Mouse (Mus musculus): ENCODE results near the gene Dph3. TPM values are rescaled to one million over a fixed set of nuclear protein-coding genes. Genes with fewer than 3 reads are reported as not detected.

The Dph3 gene
- polyA plus RNA-seq, 1 experiment from 2014 or later = 88.1 TPM

GRCm38 (mm10) chr14:32042108-32042507 lies 43.4 kb downstream of the Dph3 start:
- no peaks in the 10 kb centered on the region for H3K4me1 ChIP-seq (ENCODE audit: insufficient read depth, low read length)
- no peak overlapping the region for H3K27ac ChIP-seq (ENCODE audit: low read length)
- WGBS = 14% methylated on average over 5 of the region's 5 CpGs
- no peaks in the 10 kb centered on the region for H3K9me3 ChIP-seq (ENCODE audit: low read length)
- H3K9ac ChIP-seq (replicated peaks; ENCODE audit: low read length) = no peak overlapping the region
- no peaks in the 10 kb centered on the region for H3K27me3 ChIP-seq (ENCODE audit: insufficient read depth, low read length)
- H3K4me3 ChIP-seq (ENCODE audit: low read length) = no peak overlapping the region
- no peaks in the 10 kb centered on the region for H3K36me3 ChIP-seq (ENCODE audit: insufficient read depth, low read length)
- no peak for ATAC-seq (ENCODE audit: low FRiP score, low TSS enrichment)
- no peak overlapping the region for H3K4me2 ChIP-seq (replicated peaks; ENCODE audit: low read depth, low read length)

- Histone ChIP-seq H3K4me2 (replicated peaks; ENCODE audit: low read depth, low read length) (no peak overlapping the region), H3K36me3 (ENCODE audit: insufficient read depth, low read length) (no peaks in the 10 kb centered on the region), H3K27ac (ENCODE audit: low read length) (no peak overlapping the region), H3K4me1 (ENCODE audit: insufficient read depth, low read length) (no peaks in the 10 kb centered on the region), H3K27me3 (ENCODE audit: insufficient read depth, low read length) (no peaks in the 10 kb centered on the region), H3K9me3 (ENCODE audit: low read length) (no peaks in the 10 kb centered on the region), H3K9ac (replicated peaks; ENCODE audit: low read length) (no peak overlapping the region), H3K4me3 (ENCODE audit: low read length) (no peak overlapping the region)
- whole genome bisulfite sequencing = 88% methylated on average over 8 of the region's 8 CpGs
- ATAC-seq (ENCODE audit: low FRiP score, low TSS enrichment) = no peak
Measured at GRCm38 (mm10) chr14:32037661-32038252, 47.8 kb downstream of the Dph3 start.

- no peak for ATAC-seq (ENCODE audit: low FRiP score, low TSS enrichment)
- Histone ChIP-seq H3K4me1 (ENCODE audit: insufficient read depth, low read length) (no peaks in the 10 kb centered on the region), H3K27ac (ENCODE audit: low read length) (no peak overlapping the region), H3K4me2 (replicated peaks; ENCODE audit: low read depth, low read length) (no peak overlapping the region), H3K9me3 (ENCODE audit: low read length) (no peaks in the 10 kb centered on the region), H3K27me3 (ENCODE audit: insufficient read depth, low read length) (no peaks in the 10 kb centered on the region), H3K36me3 (ENCODE audit: insufficient read depth, low read length) (no peaks in the 10 kb centered on the region), H3K9ac (replicated peaks; ENCODE audit: low read length) (no peak overlapping the region), H3K4me3 (ENCODE audit: low read length) (no peak overlapping the region)
- WGBS = 79% methylated on average over 5 of the region's 5 CpGs
Measured at GRCm38 (mm10) chr14:32036482-32036881, 49.0 kb downstream of the Dph3 start.

GRCm38 (mm10) chr14:32032522-32032921 lies 53.0 kb downstream of the Dph3 start:
- WGBS = 8% methylated on average over 4 of the region's 4 CpGs

More at GRCm38 (mm10) chr14:32032522-32032921, 53.0 kb downstream of the Dph3 start:
- H3K36me3 ChIP-seq (ENCODE audit: insufficient read depth, low read length) = no peaks in the 10 kb centered on the region
- peak; percentile 28; the same call in 1 of the 2 replicates for ATAC-seq (ENCODE audit: low FRiP score, low TSS enrichment)
- H3K4me3 ChIP-seq (ENCODE audit: low read length) = no peak overlapping the region
- 0 out of 2 replicates have a peak, but pooled peaks cover 4% of the 10 kb centered on the region for H3K27me3 ChIP-seq (ENCODE audit: insufficient read depth, low read length)
- peaks cover 9% of the 10 kb centered on the region; the same call in 1 of the 2 replicates for H3K4me1 ChIP-seq (ENCODE audit: insufficient read depth, low read length)
- H3K9ac ChIP-seq (replicated peaks; ENCODE audit: low read length) = no peak overlapping the region
- no peak overlapping the region for H3K27ac ChIP-seq (ENCODE audit: low read length)
- H3K4me2 ChIP-seq (replicated peaks; ENCODE audit: low read depth, low read length) = no peak overlapping the region
- no peaks in the 10 kb centered on the region for H3K9me3 ChIP-seq (ENCODE audit: low read length)

Other genes with a start within 250 kb of the Dph3 start
- 0.61 and 0.66 TPM in 2 replicates for gene Galnt15, start 56.7 kb downstream of the Dph3 start, polyA plus RNA-seq (2015; fragmentation: Nextera tagmentation; extraction: Ambion mirVana)
- gene Oxnad1, start 355 bp downstream of the Dph3 start, polyA plus RNA-seq (2015; fragmentation: Nextera tagmentation; extraction: Ambion mirVana) = 35.2 and 36.9 TPM in 2 replicates
- not detected in 2 replicates for gene Msmb, start 56.3 kb upstream of the Dph3 start, polyA plus RNA-seq (2015; fragmentation: Nextera tagmentation; extraction: Ambion mirVana)
- 115 and 119 TPM in 2 replicates for gene Ncoa4, start 74.1 kb upstream of the Dph3 start, polyA plus RNA-seq (2015; fragmentation: Nextera tagmentation; extraction: Ambion mirVana)
- gene Timm23, start 116.2 kb upstream of the Dph3 start, polyA plus RNA-seq (2015; fragmentation: Nextera tagmentation; extraction: Ambion mirVana) = 272 and 302 TPM in 2 replicates
- 40.8 and 43.1 TPM in 2 replicates for gene Parg, start 116.2 kb upstream of the Dph3 start, polyA plus RNA-seq (2015; fragmentation: Nextera tagmentation; extraction: Ambion mirVana)
- gene Ogdhl, start 236.3 kb upstream of the Dph3 start, polyA plus RNA-seq (2015; fragmentation: Nextera tagmentation; extraction: Ambion mirVana) = 10.7 and 11.4 TPM in 2 replicates

Measured in kidney, embryonic 16.5 days (tissue).